Mouse (Mus musculus) midbrain, embryonic 16.5 days (tissue): ENCODE results near the gene Irak2. TPM values are rescaled to one million over a fixed set of nuclear protein-coding genes. Genes with fewer than 3 reads are reported as not detected.

Experiments
- ATAC-seq: fragments of 200-750 bp; cut with Nextera tagmentation; 2 replicates; pipeline ENCODE4 v1.8.0; 2017; ENCODE audit warnings: moderate TSS enrichment
- H3K27ac ChIP-seq: fragments of 300-500 bp; sonication (generic); 2 replicates; pipeline ENCODE4 v1.5.1; 2014; ENCODE audit warnings: mild to moderate bottlenecking, low read length, mixed read lengths
- H3K27me3 ChIP-seq: fragments of 300-500 bp; sonication (generic); 2 replicates; pipeline ENCODE4 v1.6.1; 2014; ENCODE audit warnings: low read depth, low read length, mixed read lengths; ENCODE audit not compliant: control insufficient read depth, insufficient read depth
- H3K36me3 ChIP-seq: fragments of 300-500 bp; sonication (generic); 2 replicates; pipeline ENCODE4 v1.6.1; 2014; ENCODE audit warnings: mild to moderate bottlenecking, low read length, moderate library complexity, mixed read lengths; ENCODE audit not compliant: control insufficient read depth, insufficient read depth
- H3K4me1 ChIP-seq: fragments of 300-500 bp; sonication (generic); 2 replicates; pipeline ENCODE4 v1.6.1; 2014; ENCODE audit warnings: mild to moderate bottlenecking, low read length, mixed read lengths; ENCODE audit not compliant: control insufficient read depth, insufficient read depth
- H3K4me2 ChIP-seq: fragments of 300-500 bp; sonication (generic); 2 replicates; pipeline ENCODE4 v1.6.1; 2014; ENCODE audit warnings: mild to moderate bottlenecking, low read length, mixed read lengths
- H3K4me3 ChIP-seq: fragments of 300-500 bp; sonication (generic); 2 replicates; pipeline ENCODE4 v1.5.1; 2014; ENCODE audit warnings: low read depth, mild to moderate bottlenecking, low read length, moderate library complexity, mixed read lengths
- H3K9ac ChIP-seq: fragments of 300-500 bp; sonication (generic); 2 replicates; pipeline ENCODE4 v1.6.1; 2014; ENCODE audit warnings: low read depth, low read length, mixed read lengths
- H3K9me3 ChIP-seq: fragments of 300-500 bp; sonication (generic); replicated peaks from 2 replicates; pipeline ENCODE4 v1.6.1; 2014; ENCODE audit warnings: mild to moderate bottlenecking, low read length, mixed read lengths; ENCODE audit not compliant: control insufficient read depth, poor library complexity, severe bottlenecking
- WGBS: fragments of 180-500 bp; shearing (Covaris S2); extraction: QIAGEN DNeasy Blood & Tissue Kit; methylation state at CpG from one replicate; pipeline ENCODE4 v1.1.7; 2014; 5-methylcytosine and 5-hydroxymethylcytosine counted together
- polyA plus RNA-seq: library from polyadenylated mRNA; unstranded; fragments of >200 nt; fragmentation: Nextera tagmentation; extraction: Ambion mirVana; gene quantifications from 2 replicates; pipeline ENCODE4 v1.2.1, GENCODE M21; 2015

Gene Irak2
- polyA plus RNA-seq, 1 experiment from 2014 or later: 2.1 TPM

DNA sequence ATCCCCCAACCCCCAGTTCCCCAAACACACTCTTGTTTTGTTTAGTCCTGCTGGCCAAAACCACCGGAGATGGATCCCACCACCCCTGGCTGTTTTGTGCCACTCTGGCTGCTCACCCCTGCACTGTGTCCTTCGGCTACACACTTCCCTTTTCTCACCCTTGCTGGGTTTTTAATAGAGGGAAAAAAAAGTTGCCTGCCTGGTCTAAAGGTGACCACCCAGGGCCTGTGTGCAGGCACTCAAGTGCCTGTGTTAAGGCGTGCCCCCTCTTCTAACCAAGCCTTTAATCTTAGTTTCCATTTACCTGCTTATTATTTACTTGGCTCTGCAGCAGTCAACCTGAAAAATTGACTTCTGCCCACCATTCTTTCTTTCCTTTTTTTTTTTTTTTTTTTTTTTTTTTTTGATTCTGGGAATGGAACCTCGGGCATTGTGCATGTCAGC lies 12.0 kb downstream of the Irak2 start:
- Histone ChIP-seq H3K27me3 (no peaks in the 10 kb centered on the region), H3K4me3 (no peak overlapping the region), H3K9me3 (no peaks in the 10 kb centered on the region), H3K27ac (no peak overlapping the region), H3K4me1 (no peaks in the 10 kb centered on the region), H3K36me3 (no peaks in the 10 kb centered on the region), H3K4me2 (no peak overlapping the region), H3K9ac (no peak overlapping the region)
- ATAC-seq: no peak
- 81% methylated on average over 4 of the region's 4 CpGs for WGBS

GRCm38 (mm10) chr6:113651626-113652025 lies 13.4 kb downstream of the Irak2 start:
- WGBS: 82% methylated on average over 3 of the region's 3 CpGs

DNA sequence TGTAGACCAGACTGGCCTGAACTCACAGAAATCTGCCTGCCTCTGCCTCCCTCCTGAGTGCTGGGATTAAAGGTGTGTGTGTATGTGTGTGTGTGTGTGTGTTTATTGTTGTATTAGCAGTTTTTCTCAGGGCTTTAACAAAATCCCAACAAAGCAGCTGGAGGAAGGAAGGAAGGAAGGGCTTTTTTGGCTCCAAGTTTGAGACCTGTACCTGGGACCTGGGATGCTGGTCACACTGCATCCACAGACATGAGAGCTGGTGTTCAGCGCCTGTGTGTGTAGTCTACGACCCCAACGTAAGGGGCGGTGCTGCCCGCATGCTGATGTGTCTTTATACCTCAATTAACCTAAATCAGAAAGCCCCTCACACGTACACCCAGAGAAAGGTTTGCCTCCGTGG lies 15.3 kb downstream of the Irak2 start:
- Histone ChIP-seq H3K4me1 (no peaks in the 10 kb centered on the region), H3K9me3 (no peaks in the 10 kb centered on the region), H3K27ac (no peak overlapping the region), H3K36me3 (no peaks in the 10 kb centered on the region), H3K9ac (no peak overlapping the region), H3K4me2 (no peak overlapping the region), H3K27me3 (no peaks in the 10 kb centered on the region), H3K4me3 (no peak overlapping the region)
- 92% methylated on average over 7 of the region's 7 CpGs for WGBS
- ATAC-seq: no peak

More at GRCm38 (mm10) chr6:113651626-113652025, 13.4 kb downstream of the Irak2 start:
- H3K36me3 ChIP-seq: no peaks in the 10 kb centered on the region
- no peak for ATAC-seq
- H3K9ac ChIP-seq: no peak overlapping the region
- no peaks in the 10 kb centered on the region for H3K4me1 ChIP-seq
- no peaks in the 10 kb centered on the region for H3K27me3 ChIP-seq
- H3K4me2 ChIP-seq: no peak overlapping the region
- no peak overlapping the region for H3K4me3 ChIP-seq
- no peak overlapping the region for H3K27ac ChIP-seq
- H3K9me3 ChIP-seq: no peaks in the 10 kb centered on the region

- Histone ChIP-seq H3K9ac (no peak overlapping the region), H3K4me3 (no peak overlapping the region), H3K27me3 (no peaks in the 10 kb centered on the region), H3K36me3 (no peaks in the 10 kb centered on the region), H3K27ac (no peak overlapping the region), H3K4me2 (no peak overlapping the region), H3K9me3 (no peaks in the 10 kb centered on the region), H3K4me1 (no peaks in the 10 kb centered on the region)
- 84% methylated on average over 8 of the region's 8 CpGs for WGBS
- ATAC-seq: no peak
These were observed 15.8 kb downstream of the Irak2 start for GRCm38 (mm10) chr6:113654102-113654501.

DNA sequence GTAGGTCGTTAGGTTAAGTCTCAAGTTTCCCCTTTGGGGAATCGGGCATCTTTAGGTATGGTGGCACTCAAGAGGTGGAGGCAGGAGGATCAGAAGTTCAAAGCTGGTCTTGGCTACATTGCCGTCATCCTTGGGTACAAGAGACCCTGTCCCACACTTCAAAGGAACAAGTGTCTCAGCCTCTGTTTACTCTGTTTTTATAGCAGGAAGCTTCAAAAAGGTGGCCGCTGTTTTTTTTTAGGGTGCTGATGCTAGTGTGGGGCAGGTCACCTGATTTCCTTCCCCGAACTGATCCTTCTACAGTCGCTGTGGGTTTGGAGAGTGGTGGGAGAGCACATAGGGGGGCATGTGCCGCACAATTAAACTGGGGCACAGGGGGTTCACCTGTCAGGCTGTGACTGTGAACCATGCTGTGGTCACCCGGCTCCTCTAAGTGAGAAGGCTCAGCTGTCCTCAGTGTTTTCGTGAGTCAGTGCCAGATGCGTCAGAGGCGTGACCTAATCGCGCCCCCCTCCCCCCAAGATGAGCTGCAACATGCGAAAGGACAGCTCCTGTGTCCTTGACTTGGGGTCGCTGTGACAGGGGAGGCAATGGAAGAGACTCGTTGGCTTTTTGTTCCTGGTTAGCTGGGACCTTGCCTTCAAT lies 16.6 kb downstream of the Irak2 start:
- no peaks in the 10 kb centered on the region for H3K4me1 ChIP-seq
- H3K36me3 ChIP-seq: no peaks in the 10 kb centered on the region
- H3K9me3 ChIP-seq: no peaks in the 10 kb centered on the region
- no peaks in the 10 kb centered on the region for H3K27me3 ChIP-seq
- no peak overlapping the region for H3K27ac ChIP-seq
- no peak for ATAC-seq
- no peak overlapping the region for H3K4me3 ChIP-seq
- H3K4me2 ChIP-seq: no peak overlapping the region
- WGBS: 83% methylated on average over 16 of the region's 16 CpGs
- H3K9ac ChIP-seq: no peak overlapping the region

GRCm38 (mm10) chr6:113655475-113655874 lies 17.2 kb downstream of the Irak2 start:
- Histone ChIP-seq H3K4me1 (no peaks in the 10 kb centered on the region), H3K9me3 (no peaks in the 10 kb centered on the region), H3K27ac (no peak overlapping the region), H3K4me3 (no peak overlapping the region), H3K9ac (no peak overlapping the region), H3K27me3 (no peaks in the 10 kb centered on the region), H3K4me2 (no peak overlapping the region), H3K36me3 (no peaks in the 10 kb centered on the region)
- WGBS: 95% methylated on average over 3 of the region's 3 CpGs
- ATAC-seq: no peak

DNA sequence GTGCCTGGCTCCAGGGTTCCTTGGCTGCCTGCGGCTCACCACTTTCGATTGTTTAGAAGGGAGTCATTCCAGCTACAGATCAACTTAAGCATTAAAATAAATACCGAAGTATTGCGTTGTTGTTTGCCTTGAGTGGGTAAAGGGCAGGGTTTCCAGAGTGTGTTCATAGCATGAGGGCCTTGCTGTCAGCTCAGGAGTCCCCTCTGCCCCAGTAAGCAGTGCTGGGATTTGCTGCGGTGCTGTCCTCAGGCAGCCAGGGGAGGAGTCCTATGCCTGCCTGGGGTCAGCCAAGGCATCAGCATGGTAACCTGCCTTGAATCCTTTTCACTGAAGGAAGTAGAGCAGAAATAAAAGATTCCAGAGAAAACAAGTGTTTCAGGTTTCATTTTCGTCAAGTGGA lies 18.6 kb downstream of the Irak2 start:
- Histone ChIP-seq H3K9me3 (no peaks in the 10 kb centered on the region), H3K36me3 (no peaks in the 10 kb centered on the region), H3K27me3 (no peaks in the 10 kb centered on the region), H3K27ac (no peak overlapping the region), H3K9ac (no peak overlapping the region), H3K4me1 (0 out of 2 replicates have a peak, but pooled peaks cover 2% of the 10 kb centered on the region), H3K4me3 (no peak overlapping the region), H3K4me2 (no peak overlapping the region)
- 74% methylated on average over 6 of the region's 6 CpGs for WGBS
- no peak for ATAC-seq

- Histone ChIP-seq H3K9me3 (no peaks in the 10 kb centered on the region), H3K9ac (no peak overlapping the region), H3K4me2 (no peak overlapping the region), H3K36me3 (no peaks in the 10 kb centered on the region), H3K27me3 (no peaks in the 10 kb centered on the region), H3K27ac (no peak overlapping the region), H3K4me1 (0 out of 2 replicates have a peak, but pooled peaks cover 3% of the 10 kb centered on the region), H3K4me3 (no peak overlapping the region)
- ATAC-seq: no peak
- WGBS: 53% methylated on average over 3 of the region's 3 CpGs
These were observed 20.0 kb downstream of the Irak2 start for GRCm38 (mm10) chr6:113658226-113658625.

DNA sequence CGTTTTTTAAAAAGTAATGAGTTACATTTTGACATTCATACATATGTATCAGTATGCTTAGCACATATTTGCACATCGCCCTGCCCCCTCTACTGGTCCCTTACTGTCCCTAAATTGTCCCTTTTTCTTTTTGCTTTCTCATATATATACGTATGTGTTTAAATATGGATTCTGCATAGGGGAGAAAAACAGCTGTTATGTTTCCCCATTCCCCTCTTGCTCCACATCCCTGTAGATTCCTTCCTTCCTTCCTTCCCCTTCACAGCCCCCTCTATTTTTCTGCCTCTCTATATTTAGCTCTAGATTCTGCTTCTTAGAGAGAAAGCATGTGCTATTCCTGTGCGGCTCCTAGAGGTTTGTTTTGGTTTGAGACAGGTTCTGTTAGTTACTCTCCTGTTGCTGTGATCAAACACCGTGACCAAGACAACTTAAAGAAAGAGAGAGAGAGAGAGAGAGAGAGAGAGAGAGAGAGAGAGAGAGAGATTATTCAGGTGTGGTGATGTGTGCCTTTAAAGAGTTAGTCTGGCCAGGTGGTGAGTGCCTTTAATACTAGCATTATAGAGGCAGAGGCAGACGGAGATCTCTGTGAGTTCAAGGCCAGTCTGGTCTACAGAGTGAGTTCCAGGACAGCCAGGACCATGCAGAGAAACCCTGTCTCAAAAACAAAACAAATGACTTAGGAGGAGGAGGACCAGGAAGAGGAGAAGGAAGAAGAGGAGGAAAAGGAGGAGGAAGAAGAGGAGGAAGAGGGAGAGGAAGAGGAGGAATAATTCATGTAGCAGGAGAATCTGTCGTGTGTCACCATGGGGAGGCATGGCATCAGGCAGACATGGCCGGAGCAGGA lies 21.6 kb downstream of the Irak2 start:
- no peaks in the 10 kb centered on the region for H3K9me3 ChIP-seq
- H3K9ac ChIP-seq: no peak overlapping the region
- no peak overlapping the region for H3K4me2 ChIP-seq
- no peak overlapping the region for H3K27ac ChIP-seq
- H3K27me3 ChIP-seq: no peaks in the 10 kb centered on the region
- WGBS: 76% methylated on average over 8 of the region's 8 CpGs
- no peak overlapping the region for H3K4me3 ChIP-seq
- no peak for ATAC-seq
- H3K36me3 ChIP-seq: no peaks in the 10 kb centered on the region
- H3K4me1 ChIP-seq: 0 out of 2 replicates have a peak, but pooled peaks cover 3% of the 10 kb centered on the region
